Mouse (Mus musculus): ENCODE measurements around the gene Vmn1r179. TPM values are rescaled to one million over a fixed set of nuclear protein-coding genes. Genes with fewer than 3 reads are reported as not detected.

The Vmn1r179 gene
- not detected for polyA plus RNA-seq (2014; fragmentation: Illumina TruSeq; extraction: RNeasy Lipid Tissue Mini Kit (QIAGEN cat#74804))

DNA sequence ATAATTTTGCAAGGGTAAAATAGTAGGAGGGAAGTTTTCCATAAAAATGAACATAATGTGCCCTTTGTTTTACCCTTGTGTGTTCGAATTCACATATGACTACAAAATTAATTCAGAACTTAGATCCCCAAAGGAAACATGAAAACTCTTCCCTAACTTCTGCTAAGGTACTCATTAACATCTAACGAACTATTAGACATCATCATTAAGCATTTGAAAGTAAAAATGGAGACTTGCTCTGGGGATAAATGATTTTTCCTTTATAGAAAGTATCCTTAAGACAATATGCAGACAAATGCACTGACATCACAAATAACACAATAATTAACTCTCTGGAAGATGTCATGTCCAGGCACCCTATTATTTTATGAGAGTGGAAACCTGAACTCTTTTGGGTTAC lies at the start of gene Vmn1r179:
TSS of gene Vmn1r179 (plus strand) at position 301 of the 400 bp plus-strand sequence.

DNA sequence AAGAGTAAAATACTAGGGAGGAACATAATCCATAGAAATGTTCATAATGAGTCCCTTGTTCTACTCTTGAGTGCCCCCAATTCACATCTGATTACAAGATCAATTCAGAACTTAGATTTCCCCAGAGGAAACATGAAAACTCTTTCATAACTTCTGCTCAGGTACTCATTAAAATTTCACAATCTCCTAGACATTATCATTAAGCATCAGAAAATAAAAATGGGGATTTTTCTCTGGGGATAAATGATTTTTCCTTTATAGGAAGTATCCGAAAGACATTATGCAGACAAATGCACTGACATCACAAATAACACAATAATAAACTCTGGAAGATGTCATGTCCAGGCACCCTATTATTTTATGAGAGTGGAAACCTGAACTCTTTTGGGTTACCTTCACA lies 35.1 kb upstream of the Vmn1r179 start, which contains the start of gene Vmn1r178:
TSS of gene Vmn1r178 (plus strand) at position 301 of the 400 bp plus-strand sequence.

DNA sequence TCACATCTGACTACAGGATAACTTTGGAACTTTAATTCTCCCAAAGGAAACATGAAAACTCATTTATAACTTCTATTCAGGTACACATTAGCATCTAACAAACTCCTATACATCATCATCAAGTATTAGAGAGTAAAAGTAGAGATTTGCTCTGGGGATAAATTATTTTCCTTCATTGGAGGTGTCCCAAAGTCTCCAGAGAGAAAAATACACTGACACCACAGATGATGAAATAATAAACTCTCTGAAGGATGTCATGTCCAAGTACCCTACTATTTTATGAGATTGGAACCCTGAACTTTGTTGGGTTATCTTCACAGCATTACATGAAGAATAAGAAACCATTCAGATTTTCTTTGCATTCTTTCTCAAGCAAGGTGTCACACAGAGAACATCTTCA lies 23.6 kb downstream of the Vmn1r179 start, which contains the start of gene Vmn1r180:
TSS of gene Vmn1r180 (plus strand) at position 301 of the 400 bp plus-strand sequence.

DNA sequence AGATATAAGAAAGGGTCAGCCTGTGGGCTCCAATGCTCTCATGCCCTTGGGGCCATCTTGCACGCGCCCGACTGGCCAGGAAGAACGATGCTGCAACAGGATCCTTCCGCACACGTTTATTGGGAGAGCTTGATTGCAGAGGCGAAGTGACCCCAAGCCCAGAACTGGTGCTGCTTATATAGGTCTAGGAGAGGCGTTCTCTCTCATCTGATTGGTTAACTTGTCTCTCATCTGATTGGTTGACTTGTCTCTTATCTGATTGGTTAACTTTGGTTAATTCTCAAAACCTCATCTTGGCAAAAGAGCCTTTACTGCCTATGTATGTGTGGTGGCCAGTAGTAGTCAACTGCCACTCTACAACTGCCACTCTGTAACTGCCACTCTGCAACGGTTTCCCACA lies 47.5 kb downstream of the Vmn1r179 start, which contains the start of gene Vmn1r181:
TSS of gene Vmn1r181 (plus strand) at position 301 of the 400 bp plus-strand sequence.

Other genes starting within 250 kb of the Vmn1r179 start
- not detected for gene Vmn1r173, start 226.3 kb upstream of the Vmn1r179 start, polyA plus RNA-seq (2014; fragmentation: Illumina TruSeq; extraction: RNeasy Lipid Tissue Mini Kit (QIAGEN cat#74804))
- not detected for gene Vmn1r174, start 174.7 kb upstream of the Vmn1r179 start, polyA plus RNA-seq (2014; fragmentation: Illumina TruSeq; extraction: RNeasy Lipid Tissue Mini Kit (QIAGEN cat#74804))
- not detected for gene Vmn1r175, start 116.3 kb upstream of the Vmn1r179 start, polyA plus RNA-seq (2014; fragmentation: Illumina TruSeq; extraction: RNeasy Lipid Tissue Mini Kit (QIAGEN cat#74804))
- gene Vmn1r176, start 89.6 kb upstream of the Vmn1r179 start, polyA plus RNA-seq (2014; fragmentation: Illumina TruSeq; extraction: RNeasy Lipid Tissue Mini Kit (QIAGEN cat#74804)): not detected
- not detected for gene Vmn1r177, start 60.5 kb upstream of the Vmn1r179 start, polyA plus RNA-seq (2014; fragmentation: Illumina TruSeq; extraction: RNeasy Lipid Tissue Mini Kit (QIAGEN cat#74804))
- not detected for gene Vmn1r178, start 35.0 kb upstream of the Vmn1r179 start, polyA plus RNA-seq (2014; fragmentation: Illumina TruSeq; extraction: RNeasy Lipid Tissue Mini Kit (QIAGEN cat#74804))
- not detected for gene Vmn1r180, start 23.7 kb downstream of the Vmn1r179 start, polyA plus RNA-seq (2014; fragmentation: Illumina TruSeq; extraction: RNeasy Lipid Tissue Mini Kit (QIAGEN cat#74804))
- not detected for gene Vmn1r181, start 47.6 kb downstream of the Vmn1r179 start, polyA plus RNA-seq (2014; fragmentation: Illumina TruSeq; extraction: RNeasy Lipid Tissue Mini Kit (QIAGEN cat#74804))
- gene V1rd19, start 74.7 kb downstream of the Vmn1r179 start, polyA plus RNA-seq (2014; fragmentation: Illumina TruSeq; extraction: RNeasy Lipid Tissue Mini Kit (QIAGEN cat#74804)): not detected
- gene Vmn1r183, start 126.3 kb downstream of the Vmn1r179 start, polyA plus RNA-seq (2014; fragmentation: Illumina TruSeq; extraction: RNeasy Lipid Tissue Mini Kit (QIAGEN cat#74804)): not detected
- gene Zfp180, start 154.9 kb downstream of the Vmn1r179 start, polyA plus RNA-seq (2014; fragmentation: Illumina TruSeq; extraction: RNeasy Lipid Tissue Mini Kit (QIAGEN cat#74804)): 10.1 TPM
- gene Zfp112, start 185.3 kb downstream of the Vmn1r179 start, polyA plus RNA-seq (2014; fragmentation: Illumina TruSeq; extraction: RNeasy Lipid Tissue Mini Kit (QIAGEN cat#74804)): 1.4 TPM
- gene Zfp235, start 207.2 kb downstream of the Vmn1r179 start, polyA plus RNA-seq (2014; fragmentation: Illumina TruSeq; extraction: RNeasy Lipid Tissue Mini Kit (QIAGEN cat#74804)): 4.8 TPM
- gene Zfp114, start 248.1 kb downstream of the Vmn1r179 start, polyA plus RNA-seq (2014; fragmentation: Illumina TruSeq; extraction: RNeasy Lipid Tissue Mini Kit (QIAGEN cat#74804)): 2.3 TPM

All from ovary, adult 10 weeks (tissue).